Mouse (Mus musculus) limb, embryonic 14.5 days (tissue): Measurements from ENCODE around the gene Fibin. TPM values are rescaled to one million over a fixed set of nuclear protein-coding genes. Genes with fewer than 3 reads are reported as not detected.
A peak's percentile ranks its signal among the peaks of the same experiment; 100 is the strongest.

Experiments used
- ATAC-seq: fragments of 200-750 bp; cut with Nextera tagmentation; 2 replicates; pipeline ENCODE4 v1.8.0; 2017; ENCODE audit warnings: low read depth, moderate number of reproducible peaks, moderate TSS enrichment; ENCODE audit not compliant: low FRiP score
- DNase-seq: peaks from one replicate; pipeline ENCODE4 v3.0.0-alpha.2; 2015; ENCODE audit warnings: low spot score
- H3K27ac ChIP-seq: fragments of 300-500 bp; sonication (generic); replicated peaks from 2 replicates; pipeline ENCODE4 v1.5.1; 2014; ENCODE audit warnings: low read depth, mild to moderate bottlenecking, low read length, moderate library complexity, mixed read lengths
- H3K27me3 ChIP-seq: fragments of 300-500 bp; sonication (generic); 2 replicates; pipeline ENCODE4 v1.6.1; 2014; ENCODE audit warnings: low read length, mixed read lengths; ENCODE audit not compliant: control insufficient read depth, insufficient read depth
- H3K36me3 ChIP-seq: fragments of 300-500 bp; sonication (generic); 2 replicates; pipeline ENCODE4 v1.6.1; 2014; ENCODE audit warnings: mild to moderate bottlenecking, low read length, moderate library complexity, mixed read lengths; ENCODE audit not compliant: control insufficient read depth, insufficient read depth
- H3K4me1 ChIP-seq: fragments of 300-500 bp; sonication (generic); 2 replicates; pipeline ENCODE4 v1.6.1; 2014; ENCODE audit warnings: antibody characterized with exemption, low read length, mixed read lengths; ENCODE audit not compliant: control insufficient read depth, insufficient read depth
- H3K4me2 ChIP-seq: fragments of 300-500 bp; sonication (generic); replicated peaks from 2 replicates; pipeline ENCODE4 v1.6.1; 2014; ENCODE audit warnings: low read depth, mild to moderate bottlenecking, low read length, moderate library complexity; ENCODE audit not compliant: severe bottlenecking
- H3K4me3 ChIP-seq: fragments of 300-500 bp; sonication (generic); replicated peaks from 2 replicates; pipeline ENCODE4 v1.5.1; 2014; ENCODE audit warnings: low read length
- H3K9ac ChIP-seq: fragments of 300-500 bp; sonication (generic); 2 replicates; pipeline ENCODE4 v1.6.1; 2014; ENCODE audit warnings: mild to moderate bottlenecking, low read depth, low read length, moderate library complexity; ENCODE audit not compliant: severe bottlenecking
- H3K9me3 ChIP-seq: fragments of 300-500 bp; sonication (generic); 2 replicates; pipeline ENCODE4 v1.6.1; 2016; ENCODE audit warnings: low read length; ENCODE audit not compliant: control insufficient read depth
- POLR2A ChIP-seq: fragments of 200-500 bp; IDR thresholded peaks from 2 replicates; pipeline ENCODE4 v1.8.0; 2012; ENCODE audit warnings: inconsistent platforms, mild to moderate bottlenecking, moderate library complexity, borderline replicate concordance; ENCODE audit not compliant: insufficient read depth, insufficient read length; ENCODE audit errors: extremely low read depth
- WGBS: fragments of 180-500 bp; shearing (Covaris S2); extraction: QIAGEN DNeasy Blood & Tissue Kit; methylation state at CpG from one replicate; pipeline ENCODE4 v1.1.7; 2014; 5-methylcytosine and 5-hydroxymethylcytosine counted together
- polyA plus RNA-seq, 2 experiments: library from polyadenylated mRNA; depleted of rRNA in 1 of 2; stranded (reverse) in 1 of 2; unstranded in 1 of 2; fragments of >200 nt; fragmentation: Nextera tagmentation in 1 of 2; extraction: Ambion mirVana in 1 of 2; gene quantifications; 2 replicates each; pipeline versions ENCODE4 v1.2.1 to v1.2.3; 2012 to 2014

The Fibin gene
- polyA plus RNA-seq, 2 experiments, result 111 to 128 TPM

GRCm38 (mm10) chr2:110313305-110313824 lies 49.6 kb downstream of the Fibin start:
- Histone ChIP-seq H3K4me1 (peaks cover 7% of the 10 kb centered on the region; the same call in 1 of the 2 replicates), H3K4me2 (no peak overlapping the region), H3K9me3 (no peaks in the 10 kb centered on the region), H3K27ac (no peak overlapping the region), H3K27me3 (no peaks in the 10 kb centered on the region), H3K9ac (no peak overlapping the region), H3K4me3 (no peak overlapping the region), H3K36me3 (no peaks in the 10 kb centered on the region)
- no peak for TF ChIP-seq POLR2A
- 52% methylated on average over 2 of the region's 2 CpGs for WGBS
- DNase-seq, result peak; percentile 29
- ATAC-seq, result no peak

Other genes with a start within 250 kb of the Fibin start
- gene Bbox1, start 48.6 kb downstream of the Fibin start, polyA plus RNA-seq (2012; rRNA removed), result 1.1 TPM in 2 replicates
- 0.59 and 1.3 TPM in 2 replicates for gene Bbox1, start 48.6 kb downstream of the Fibin start, polyA plus RNA-seq (2014; fragmentation: Nextera tagmentation; extraction: Ambion mirVana)
- gene Slc5a12, start 234.1 kb upstream of the Fibin start, polyA plus RNA-seq (2012; rRNA removed), result 0.01 TPM in 2 replicates
- gene Slc5a12, start 234.1 kb upstream of the Fibin start, polyA plus RNA-seq (2014; fragmentation: Nextera tagmentation; extraction: Ambion mirVana), result not detected in 2 replicates